Mouse (Mus musculus): ENCODE measurements around the gene Ttc39b.

The Ttc39b gene

GRCm38 (mm10) chr4:83317826-83318348, 6.2 kb downstream of the Ttc39b start:
- no peak for DNase-seq (ENCODE audit: low spot score in 2 of 2)

- no peak for DNase-seq (ENCODE audit: low spot score in 2 of 2)
Observed at GRCm38 (mm10) chr4:83316718-83317117, 7.3 kb downstream of the Ttc39b start.

GRCm38 (mm10) chr4:83315930-83316329, 8.1 kb downstream of the Ttc39b start:
- no peak for DNase-seq (ENCODE audit: low spot score in 2 of 2)

- no peak for DNase-seq (ENCODE audit: low spot score in 2 of 2)
Observed at GRCm38 (mm10) chr4:83314922-83315881, 8.9 kb downstream of the Ttc39b start.

- DNase-seq (ENCODE audit: low spot score in 2 of 2): no peak
Observed at GRCm38 (mm10) chr4:83314261-83314793, 9.7 kb downstream of the Ttc39b start.

- no peak for DNase-seq (ENCODE audit: low spot score in 2 of 2)
Observed at GRCm38 (mm10) chr4:83312336-83312735, 11.7 kb downstream of the Ttc39b start.

GRCm38 (mm10) chr4:83311481-83311880, 12.6 kb downstream of the Ttc39b start:
- DNase-seq (ENCODE audit: low spot score in 2 of 2): no peak

GRCm38 (mm10) chr4:83310990-83311389, 13.1 kb downstream of the Ttc39b start:
- DNase-seq (ENCODE audit: low spot score in 2 of 2): no peak

- no peak for DNase-seq (ENCODE audit: low spot score in 2 of 2)
Observed at GRCm38 (mm10) chr4:83308914-83309313, 15.1 kb downstream of the Ttc39b start.

- no peak for DNase-seq (ENCODE audit: low spot score in 2 of 2)
Observed at GRCm38 (mm10) chr4:83307686-83308469, 16.2 kb downstream of the Ttc39b start.

- no peak for DNase-seq (ENCODE audit: low spot score in 2 of 2)
Observed at GRCm38 (mm10) chr4:83306879-83307278, 17.2 kb downstream of the Ttc39b start.

- DNase-seq (ENCODE audit: low spot score in 2 of 2): no peak
Observed at GRCm38 (mm10) chr4:83305099-83305498, 19.0 kb downstream of the Ttc39b start.

GRCm38 (mm10) chr4:83302887-83303827, 20.9 kb downstream of the Ttc39b start:
- peak; percentile 78 to 83 for DNase-seq (ENCODE audit: low spot score in 2 of 2)

- DNase-seq (ENCODE audit: low spot score in 2 of 2): no peak
Observed at GRCm38 (mm10) chr4:83302123-83302737, 21.8 kb downstream of the Ttc39b start.

- DNase-seq (ENCODE audit: low spot score in 2 of 2): no peak
Observed at GRCm38 (mm10) chr4:83301713-83302112, 22.3 kb downstream of the Ttc39b start.

GRCm38 (mm10) chr4:83284768-83285350, 39.2 kb downstream of the Ttc39b start:
- peak; percentile 52 to 62 for DNase-seq (ENCODE audit: low spot score in 2 of 2)

GRCm38 (mm10) chr4:83283973-83284767, 39.9 kb downstream of the Ttc39b start:
- peak in 1 of 2 experiments; percentile 59 for DNase-seq (ENCODE audit: low spot score in 2 of 2)

GRCm38 (mm10) chr4:83282424-83282823, 41.6 kb downstream of the Ttc39b start:
- DNase-seq (ENCODE audit: low spot score in 2 of 2): no peak

GRCm38 (mm10) chr4:83279236-83279635, 44.8 kb downstream of the Ttc39b start:
- DNase-seq (ENCODE audit: low spot score in 2 of 2): peak; percentile 48 to 50

All from right cerebral cortex, adult 2 months (tissue).